Mouse (Mus musculus) mature B cell (primary cell): ENCODE measurements at regions not wholly inside any gene's neighbourhood (a gene's known extent, or its start where the extent isn't known, plus 50 kb on each side); places are given as distances from the start of the nearest gene placed in this dataset.

ENCODE experiments used
- in situ Hi-C: fragments of 300-500 bp; cut with MboI; formaldehyde crosslinking; loops from 2 replicates; pipeline ENCODE4 v1.14.3; 2019

GRCm38 (mm10) chr7:73592857-73593256 is 51.2 kb upstream of the Chd2 start:
- in situ Hi-C loops: no loop called here
